Mouse (Mus musculus) 416B (cell line): ENCODE measurements around the gene Ssc5d.

Experiments
- DNase-seq: peaks from one replicate; pipeline ENCODE4 v3.0.0; 2011; ENCODE audit warnings: low read depth

Ssc5d gene

DNA sequence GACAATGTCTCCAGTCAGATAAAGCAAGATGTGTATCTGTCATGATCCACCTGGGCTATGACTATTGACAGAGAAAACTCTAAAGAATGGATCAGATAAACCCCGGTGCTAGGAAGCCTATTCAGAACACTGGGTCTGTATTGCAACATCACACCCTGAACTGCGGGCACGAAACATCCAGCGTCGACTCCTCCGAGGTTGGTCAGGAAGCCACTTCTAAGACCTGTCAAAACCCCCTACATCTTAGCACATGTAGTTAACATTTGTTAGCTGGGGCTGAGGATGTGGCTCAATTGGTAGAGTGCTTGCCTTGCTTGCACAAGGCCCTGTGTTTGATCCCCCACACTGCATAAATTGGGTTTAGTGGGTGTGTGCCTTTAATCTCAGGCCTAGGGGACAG is 22.8 kb downstream of the Ssc5d start:
- DNase-seq: peak; percentile 65

DNA sequence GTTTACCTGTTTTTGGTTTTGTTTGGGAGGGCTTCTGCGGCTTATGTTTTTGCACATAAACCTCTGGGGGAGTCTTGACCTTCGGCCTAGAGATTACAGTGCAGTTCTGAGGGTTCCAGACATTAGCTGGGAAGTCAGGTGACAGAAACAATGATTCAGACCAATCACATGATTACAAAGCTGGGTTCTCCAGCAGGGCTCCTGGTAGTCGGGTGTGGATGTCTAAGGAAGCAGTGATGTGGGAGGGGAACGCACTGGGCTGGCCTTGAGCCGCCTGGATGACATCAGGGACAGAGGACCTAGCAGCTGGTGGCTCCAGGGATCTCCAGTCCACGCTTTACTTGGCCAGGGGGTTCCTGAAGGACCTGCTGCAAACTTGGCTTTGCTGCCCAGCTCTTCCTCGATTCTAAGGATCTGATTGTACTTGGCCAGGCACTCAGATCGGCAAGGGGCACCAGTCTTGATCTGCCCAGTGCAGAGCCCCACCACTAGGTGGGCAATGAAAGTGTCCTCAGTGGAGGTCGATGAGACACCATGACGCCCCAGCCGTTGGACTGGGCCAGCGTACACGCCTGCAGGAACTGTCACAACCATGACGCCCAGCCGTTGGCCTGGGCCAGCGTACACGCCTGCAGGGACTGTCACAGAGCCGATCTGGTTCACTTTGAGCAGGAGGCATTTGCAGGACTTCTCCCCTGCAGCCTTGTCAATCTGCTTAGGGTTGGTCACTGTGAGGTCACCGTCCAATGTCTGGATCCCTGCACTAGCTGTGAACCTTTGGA is 25.2 kb downstream of the Ssc5d start:
- DNase-seq: peak; percentile 39

DNA sequence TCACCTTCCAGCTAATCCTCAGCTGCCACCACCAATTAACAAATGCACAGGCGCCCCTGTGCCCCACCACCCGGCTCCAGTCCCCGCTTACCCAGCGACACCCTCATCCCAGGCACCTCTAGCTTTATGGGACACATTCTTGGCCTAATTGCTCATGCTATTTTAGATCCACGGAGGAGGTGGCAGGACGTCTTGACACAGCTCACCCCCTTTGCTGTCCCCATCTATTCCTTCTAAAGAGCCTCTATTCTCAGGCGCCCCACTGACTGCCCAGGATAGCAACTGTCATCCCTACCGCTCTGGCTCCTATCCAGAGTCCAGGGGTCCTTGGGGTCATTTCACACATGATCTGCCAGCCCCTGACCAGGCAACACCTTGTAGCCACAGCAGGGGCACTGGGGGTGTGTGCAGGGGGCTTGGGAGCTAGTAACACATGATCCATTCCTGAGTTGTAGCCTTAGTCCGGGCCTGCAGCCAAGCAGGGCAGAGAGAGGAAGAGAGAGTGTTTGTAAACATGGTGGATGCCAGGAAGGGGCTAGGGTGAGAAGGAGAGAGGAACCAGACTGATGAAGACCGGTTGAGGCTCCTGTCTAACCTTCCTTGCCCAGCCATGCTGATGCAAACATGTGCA is 28.3 kb downstream of the Ssc5d start:
- no peak for DNase-seq

DNA sequence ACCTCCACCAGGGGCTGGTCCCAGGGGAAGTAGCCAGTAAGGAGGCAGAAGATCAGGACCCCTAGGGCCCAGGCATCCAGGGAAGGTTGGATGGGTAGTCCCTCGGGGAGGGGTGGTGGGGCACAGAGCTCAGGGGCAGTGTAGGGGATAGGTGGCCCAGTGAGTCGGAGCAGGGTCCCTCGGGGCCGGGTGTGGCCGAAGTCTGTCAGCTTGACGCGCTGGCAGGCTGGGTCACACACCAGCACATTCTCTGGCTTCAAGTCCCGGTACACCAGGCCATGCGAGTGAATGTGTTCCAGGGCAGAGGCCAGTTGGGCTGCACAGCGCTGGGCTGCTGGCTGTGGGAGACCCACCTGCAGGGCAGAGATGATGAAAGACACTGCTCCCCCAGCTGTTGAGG is 31.8 kb downstream of the Ssc5d start:
- no peak for DNase-seq

DNA sequence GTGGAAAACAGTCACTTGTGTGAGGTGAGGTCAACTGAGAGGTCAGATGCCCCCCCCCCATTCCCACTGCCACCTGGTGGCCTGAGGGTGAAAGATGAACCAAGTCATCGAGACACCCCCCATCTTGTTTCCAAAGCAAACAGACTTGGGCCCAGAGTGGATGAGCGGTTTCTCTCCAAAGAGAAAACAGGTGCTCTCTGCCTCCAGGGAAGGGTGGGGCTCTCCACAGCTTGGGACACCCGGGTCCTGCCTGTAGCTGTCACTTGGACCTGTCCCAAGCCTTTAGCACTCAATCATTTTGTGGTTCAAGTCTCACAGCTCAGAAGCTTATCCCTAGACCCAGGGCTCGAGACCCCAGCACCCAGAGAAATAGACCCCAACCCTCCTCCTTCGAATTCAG is 37.9 kb downstream of the Ssc5d start:
- DNase-seq: no peak

DNA sequence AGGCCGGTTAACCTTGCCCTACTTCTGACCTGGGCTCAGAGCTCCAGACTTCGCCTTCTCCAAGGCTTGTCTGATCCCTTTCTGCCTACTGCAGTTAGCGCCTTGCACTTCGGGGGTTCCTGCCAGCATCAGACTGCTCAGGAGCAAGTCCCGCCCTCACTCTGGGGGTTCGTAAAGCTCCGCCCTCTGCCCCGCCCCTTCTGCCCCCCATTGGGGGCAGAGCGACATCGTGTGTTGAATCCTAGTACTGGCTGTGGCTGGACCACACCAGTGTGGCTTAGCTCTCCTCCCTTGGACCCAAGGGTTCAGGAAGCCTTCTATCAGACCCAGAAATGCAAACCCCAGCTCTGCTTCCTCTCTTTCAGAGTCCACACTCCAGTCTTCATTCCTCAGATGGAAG is 38.7 kb downstream of the Ssc5d start, which contains the start of gene Sbk2:
Gene Sbk2 (minus strand): TSS at position 135 of the 400 bp plus-strand sequence.
- peak; percentile 87 for DNase-seq

DNA sequence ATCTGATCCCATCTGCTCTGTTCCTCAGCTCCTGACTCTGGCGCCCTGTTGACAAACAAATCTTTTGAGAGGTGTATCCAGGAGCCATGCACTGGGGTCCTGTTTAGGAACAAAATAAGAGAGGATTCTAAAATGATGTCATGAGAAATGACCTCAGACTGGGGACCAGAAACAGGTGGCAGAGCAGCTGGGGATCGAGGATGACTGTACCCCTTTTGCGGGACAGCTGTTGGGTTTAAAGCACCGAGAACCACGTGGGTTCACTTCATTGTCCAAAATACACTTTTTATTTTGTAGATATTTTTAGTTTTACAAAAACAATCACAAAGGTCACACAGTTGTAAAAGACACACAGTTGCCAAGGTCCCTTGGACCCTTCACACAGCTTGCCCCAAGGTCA is 39.4 kb downstream of the Ssc5d start:
- DNase-seq: no peak

DNA sequence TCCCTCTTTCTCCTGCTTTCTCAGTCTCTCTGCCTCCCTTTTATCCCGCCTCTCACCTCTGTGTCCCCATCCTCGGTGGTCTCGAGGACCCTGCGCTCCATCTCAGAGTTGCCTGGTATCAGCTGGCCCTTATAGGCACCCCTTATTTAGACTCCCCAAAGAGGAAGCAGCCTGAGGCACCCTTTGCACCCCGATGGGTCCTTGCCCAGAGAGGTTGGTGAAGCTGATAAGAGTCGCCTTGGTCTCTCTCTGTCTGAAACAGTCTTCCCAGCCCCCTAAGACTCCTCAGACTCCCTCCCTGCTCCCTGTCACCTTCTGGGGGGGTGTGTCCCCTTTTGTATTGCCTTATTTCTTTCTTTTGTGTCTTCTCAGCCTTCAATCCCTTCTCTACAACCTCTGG is 45.5 kb downstream of the Ssc5d start, which contains the start of gene Sbk3:
Gene Sbk3 (minus strand): TSS at position 101 of the 400 bp plus-strand sequence.
- DNase-seq: no peak

DNA sequence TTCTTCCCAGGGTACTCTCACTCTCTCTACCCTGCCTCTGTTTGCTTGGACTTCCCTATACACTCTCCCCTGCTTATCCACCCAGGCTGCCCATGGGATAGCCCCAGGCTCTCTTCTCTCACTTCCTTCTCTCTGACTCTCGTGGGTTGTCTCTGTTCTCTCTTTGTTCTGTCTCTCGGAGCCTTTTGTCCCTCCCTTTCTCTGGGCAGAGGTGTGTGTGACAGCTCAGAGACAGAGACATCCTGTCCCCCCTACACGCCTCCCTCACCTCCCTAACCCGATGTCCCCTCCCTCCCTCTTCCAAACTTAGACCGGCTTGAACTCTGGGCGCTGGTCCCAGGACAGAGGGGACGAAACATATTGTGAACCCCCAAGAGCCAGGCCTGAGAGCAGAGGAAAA is 46.1 kb downstream of the Ssc5d start:
- no peak for DNase-seq

DNA sequence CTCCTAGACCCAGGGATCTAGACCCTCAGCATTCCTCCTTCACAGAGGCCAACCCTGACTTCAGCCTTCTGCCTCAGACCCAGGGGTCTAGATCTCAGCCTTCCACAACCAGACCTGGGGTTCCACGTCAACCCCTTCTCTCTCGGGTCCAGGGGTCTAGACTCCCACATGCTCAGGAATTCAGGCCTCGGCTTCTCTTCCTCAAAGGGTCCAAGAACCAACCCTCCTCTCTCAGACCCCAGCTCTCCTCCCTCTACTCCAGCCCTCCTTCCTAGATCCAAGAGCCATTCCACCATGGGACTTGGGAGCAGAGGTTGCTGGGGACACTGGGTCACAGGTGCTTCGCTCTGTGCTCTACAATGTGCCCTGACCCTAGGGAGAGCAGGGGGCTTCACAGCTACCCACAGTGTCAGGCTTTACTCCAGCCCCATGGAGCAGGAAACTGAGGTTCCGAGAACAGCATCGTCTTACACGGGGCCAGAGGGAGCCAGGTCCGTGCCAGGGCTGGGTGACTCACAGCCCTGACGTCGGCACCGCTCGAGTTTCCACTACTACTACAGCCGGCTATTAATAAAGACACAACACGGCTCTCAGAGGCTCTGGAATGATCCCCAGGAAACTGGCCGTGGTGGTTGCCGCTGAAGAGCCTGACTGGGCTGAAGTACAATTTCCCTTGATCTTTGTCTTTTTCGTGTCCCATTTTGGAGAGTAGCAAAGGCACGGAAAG is 46.9 kb downstream of the Ssc5d start:
- peak; percentile 87 for DNase-seq

DNA sequence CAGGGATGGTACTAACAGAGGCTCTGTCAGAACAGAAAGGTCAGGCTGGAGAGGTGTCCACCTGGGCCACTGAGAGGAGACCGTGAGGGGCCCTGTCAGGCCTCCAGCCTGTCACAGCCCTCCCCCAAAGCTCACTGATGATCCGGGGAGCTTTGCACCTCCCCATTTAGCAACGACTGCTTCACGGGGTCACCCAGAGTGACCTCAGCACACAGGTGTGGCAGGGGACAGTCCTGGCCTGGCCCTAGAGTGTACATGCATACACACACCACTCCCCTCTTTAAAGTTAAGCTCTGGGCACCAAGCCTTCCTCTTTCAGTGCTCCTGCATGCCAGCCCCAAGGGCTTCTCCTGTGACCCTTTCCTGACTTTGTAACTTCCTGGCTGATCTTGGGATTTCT is 49.9 kb downstream of the Ssc5d start:
- DNase-seq: no peak

DNA sequence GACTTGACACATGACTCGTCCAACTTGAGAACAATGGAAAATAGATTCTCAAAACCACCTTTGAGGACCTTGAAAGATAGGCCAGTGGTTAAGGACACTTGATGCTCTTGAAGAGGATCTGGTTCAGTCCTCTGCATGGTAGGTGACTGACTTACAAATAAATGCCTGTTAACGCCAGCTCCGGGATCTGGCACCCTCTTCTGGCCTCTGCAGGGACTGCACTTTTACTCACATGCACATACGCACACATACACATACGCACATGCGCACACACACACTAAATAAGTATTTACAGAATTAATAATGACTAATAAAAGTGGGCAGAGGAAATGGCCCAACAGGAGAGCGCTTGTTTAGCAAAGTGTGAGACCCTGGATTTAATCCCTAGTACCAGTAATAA is 51.2 kb downstream of the Ssc5d start:
- DNase-seq: peak; percentile 31

DNA sequence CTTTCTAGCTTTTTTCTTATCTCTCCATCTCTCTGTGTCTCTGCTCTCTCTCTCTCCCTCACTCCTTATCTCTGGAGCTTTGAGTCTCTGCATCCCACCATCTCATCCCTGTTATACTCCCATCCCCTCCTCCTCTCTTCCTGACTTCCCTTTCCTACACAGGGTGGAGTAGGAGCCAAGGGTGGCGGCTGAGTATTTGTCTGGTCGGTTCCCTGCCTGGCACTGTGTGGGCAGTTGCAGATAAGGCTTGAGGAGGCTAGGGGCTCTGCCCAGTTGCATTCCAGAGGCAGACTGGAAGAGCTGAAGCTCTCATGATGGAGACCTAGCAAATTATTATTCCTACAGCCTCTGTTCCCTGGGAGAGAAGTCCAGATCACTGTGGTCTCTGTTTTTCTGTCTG is 62.7 kb downstream of the Ssc5d start:
- DNase-seq: no peak

DNA sequence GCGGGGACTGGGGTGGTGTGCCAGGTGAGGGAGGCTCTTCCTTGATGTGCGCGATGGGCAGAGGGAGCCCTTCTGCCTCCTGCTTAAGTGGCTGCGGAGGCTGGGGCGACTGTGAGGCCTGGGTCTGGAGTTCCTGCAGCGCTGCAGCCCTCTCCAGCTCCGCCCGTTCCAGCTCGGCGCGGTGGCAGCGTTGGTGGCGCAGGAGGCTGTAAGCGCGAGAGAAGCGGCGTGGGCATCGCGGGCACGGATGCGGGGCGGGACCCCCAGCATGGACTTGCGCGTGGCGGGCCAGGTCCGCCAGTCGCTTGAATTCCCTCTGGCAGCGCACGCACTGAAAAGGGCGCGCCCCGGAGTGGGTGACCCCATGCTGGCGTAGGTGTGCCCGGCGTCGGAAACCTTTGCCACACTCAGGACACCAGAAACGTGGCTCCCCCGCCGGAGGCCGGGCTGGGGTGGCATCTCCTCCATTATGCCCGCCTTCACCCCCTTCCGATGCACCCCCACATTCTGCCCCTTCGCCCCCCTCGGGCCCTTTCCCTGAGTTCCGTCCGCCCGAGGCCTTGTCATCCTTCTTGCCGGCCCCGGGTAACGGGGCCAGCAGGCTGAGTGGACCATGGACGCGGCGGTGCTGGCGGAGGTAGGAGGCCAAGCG is 67.9 kb downstream of the Ssc5d start:
- DNase-seq: no peak

DNA sequence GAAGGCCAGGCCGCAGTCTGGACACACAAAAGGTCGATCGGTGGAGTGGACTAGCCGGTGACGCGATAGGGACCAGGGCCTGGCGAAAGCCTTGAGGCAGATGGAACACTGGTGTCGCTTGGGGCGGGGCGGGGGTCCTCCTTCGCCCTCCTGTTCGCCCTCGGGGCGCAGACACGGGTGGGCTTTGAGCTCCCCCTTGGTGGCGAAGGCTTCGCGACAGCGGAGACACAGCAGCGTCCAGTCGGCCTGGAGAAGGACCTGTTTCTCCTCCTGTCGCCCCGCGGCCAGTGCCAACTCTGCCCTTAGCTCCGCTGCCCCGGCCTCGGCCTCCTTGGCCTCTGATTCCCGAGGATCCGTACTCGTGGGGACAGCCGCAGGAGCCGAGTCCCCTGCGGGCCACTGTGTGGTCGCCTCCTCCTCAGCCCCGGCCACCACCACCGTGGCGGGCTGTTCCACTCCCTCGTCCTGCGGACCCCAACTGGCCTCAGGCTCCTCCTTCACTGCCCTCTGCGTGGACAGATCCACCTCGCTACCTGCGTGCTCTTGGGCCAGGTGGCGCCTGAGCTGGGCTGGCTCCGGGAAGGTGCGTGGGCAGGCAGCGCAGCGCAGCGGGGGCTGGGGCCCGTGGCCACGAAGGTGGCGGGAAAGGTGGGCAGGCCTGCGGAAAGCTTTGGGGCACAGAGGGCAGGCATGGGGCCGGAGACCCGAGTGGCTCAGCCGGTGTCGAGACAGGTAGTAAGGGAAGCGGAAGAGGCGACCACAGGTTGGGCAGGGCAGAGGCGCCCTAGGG is 68.6 kb downstream of the Ssc5d start:
- DNase-seq: no peak
